Mouse (Mus musculus): ENCODE data around the gene Tmem110.

Tmem110 gene

DNA sequence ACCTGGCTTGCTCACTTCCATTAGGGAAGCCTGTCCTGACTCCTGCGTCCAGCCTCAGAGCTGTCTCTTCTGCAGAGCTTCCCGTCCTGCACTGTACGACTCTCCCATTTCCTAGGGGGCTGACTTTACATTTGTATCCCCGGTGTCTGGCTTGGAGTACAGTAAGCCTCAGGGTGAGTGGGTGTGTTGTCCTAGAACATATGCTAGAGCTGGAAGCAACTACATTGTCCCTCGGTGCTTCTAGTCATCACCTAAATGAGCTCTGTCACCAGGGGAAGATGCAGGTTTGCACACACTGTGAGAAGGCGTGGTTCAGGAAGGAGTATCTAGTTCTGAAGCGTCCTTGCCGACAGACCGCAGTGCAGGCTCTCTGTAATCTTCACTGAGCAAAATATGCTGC, 37.0 kb downstream of the Tmem110 start:
- DNase-seq (ENCODE audit: low read depth, low spot score): peak; percentile 50

DNA sequence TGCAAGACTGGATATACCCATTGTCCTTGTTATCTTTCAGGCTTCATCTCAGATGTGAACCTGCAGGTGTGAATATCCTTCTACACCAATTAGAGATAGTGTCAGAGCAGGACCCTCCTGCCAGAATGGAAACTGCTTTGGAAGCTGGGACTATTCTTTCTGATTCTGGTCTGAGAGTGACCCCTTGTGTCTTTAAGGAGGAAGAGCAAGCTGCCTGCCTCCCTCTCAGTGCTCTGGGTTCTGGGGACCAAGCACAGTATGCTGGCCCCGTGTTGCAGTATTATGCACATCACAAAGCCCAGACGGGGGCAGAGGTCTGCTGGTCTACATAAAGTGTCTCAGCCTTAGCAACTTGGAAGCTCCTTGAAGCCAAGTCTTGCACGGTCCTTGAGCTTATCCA, 39.9 kb downstream of the Tmem110 start:
- peak; percentile 31 for DNase-seq (ENCODE audit: low read depth, low spot score)

DNA sequence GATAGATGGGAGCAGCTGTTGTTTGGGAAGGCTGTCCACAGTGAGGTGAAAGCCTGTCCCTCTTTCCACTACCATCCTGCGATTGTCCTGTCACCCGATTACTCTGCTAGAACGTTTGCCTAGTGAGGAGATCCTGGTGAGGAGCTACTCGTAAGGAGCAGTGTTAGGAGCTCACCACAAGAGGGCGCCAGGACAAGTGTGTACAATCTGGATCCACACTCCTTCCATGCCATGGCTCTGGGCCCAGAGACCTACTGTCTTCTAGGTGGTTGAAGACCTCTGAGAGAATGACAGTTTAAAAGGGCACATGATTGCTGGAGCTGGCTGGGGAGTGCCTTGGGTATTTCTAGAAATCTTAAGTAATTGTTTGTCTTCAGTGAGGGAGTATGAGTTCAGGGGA, 41.7 kb downstream of the Tmem110 start:
- peak; percentile 80 for DNase-seq (ENCODE audit: low read depth, low spot score)

DNA sequence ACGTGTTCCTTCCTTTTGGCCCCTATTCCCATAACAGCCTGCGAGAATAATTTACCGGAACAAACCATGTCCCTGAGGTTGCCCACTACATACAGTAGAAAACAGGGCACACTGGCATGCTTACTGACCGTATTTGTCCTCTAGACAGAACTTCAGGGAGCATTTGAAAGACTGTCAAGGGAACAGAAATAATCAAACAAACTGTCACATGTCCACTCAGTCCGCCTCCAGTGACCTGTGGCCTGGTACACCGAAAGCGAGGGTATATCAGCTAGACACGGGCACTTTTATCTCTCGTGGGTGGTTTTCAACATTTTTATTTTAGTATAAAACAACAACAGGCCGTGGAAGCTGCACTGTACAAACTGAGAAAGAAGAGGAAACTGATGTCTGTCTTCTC, 43.4 kb downstream of the Tmem110 start:
- DNase-seq (ENCODE audit: low read depth, low spot score): no peak

DNA sequence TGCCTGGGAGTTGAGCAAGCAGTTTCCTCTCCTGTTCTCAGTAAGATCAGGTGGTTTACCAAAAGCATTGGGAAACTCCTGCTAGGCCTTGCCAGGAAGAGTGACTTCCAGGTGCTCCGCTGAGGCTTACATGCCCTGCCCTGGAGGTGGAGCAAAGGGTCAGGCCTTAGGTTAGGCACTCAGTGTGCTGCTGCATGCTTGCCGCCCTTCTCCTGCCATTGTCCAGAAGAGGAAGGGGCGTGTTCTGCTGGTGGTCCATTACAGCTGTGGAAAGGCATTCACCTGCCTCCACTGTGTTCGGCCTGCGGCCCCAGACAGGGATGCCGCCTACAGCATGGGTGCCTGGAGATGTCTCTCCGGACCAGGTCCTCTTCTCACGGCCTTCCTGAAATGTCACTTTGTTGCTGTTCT, 44.0 kb downstream of the Tmem110 start:
- DNase-seq (ENCODE audit: low read depth, low spot score): no peak

DNA sequence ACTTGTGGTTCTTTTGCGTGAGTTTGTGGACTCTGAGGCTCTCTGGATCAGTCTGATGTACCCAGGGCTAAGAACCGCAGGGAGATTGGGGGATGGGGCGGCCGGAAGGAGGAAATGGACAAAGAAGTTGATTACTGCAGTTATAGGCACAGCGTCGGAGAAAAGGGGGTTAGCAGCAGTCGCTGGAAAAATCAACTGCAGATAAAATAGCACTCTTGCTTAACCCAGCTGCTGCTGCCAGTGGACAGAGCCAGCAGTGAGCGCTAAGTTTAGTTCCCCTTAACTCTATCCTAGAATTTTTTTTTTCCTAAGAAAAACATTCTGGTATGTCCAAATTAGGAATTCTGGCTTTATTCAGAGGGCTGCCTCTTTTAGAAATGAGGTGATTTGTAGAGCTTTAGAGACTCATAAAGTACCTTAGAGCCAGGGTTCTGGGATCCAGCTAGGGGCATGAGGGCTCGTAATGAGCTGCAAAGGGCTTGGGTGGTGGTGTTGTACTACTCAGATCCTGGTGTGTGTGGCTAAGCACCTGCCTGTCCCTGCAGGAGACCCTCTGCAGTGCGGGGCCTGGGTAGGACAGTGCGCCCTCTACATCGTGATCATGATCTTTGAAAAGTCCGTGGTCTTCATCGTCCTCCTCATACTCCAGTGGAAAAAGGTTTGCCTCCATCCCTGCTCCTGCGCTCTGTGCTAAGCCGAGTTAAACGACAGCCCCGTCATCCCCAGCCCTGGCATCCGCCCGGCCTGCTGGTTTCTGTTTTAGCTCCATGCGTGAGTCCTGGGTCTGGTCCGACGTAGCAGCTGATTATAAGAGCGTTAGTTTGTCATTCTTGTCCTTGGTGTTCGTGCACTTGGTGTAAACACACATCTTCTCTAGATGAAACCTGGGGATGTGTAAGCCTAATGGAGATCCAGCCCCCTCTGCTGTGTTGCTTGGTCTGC, 45.1 kb downstream of the Tmem110 start:
- DNase-seq (ENCODE audit: low read depth, low spot score): peak; percentile 52

DNA sequence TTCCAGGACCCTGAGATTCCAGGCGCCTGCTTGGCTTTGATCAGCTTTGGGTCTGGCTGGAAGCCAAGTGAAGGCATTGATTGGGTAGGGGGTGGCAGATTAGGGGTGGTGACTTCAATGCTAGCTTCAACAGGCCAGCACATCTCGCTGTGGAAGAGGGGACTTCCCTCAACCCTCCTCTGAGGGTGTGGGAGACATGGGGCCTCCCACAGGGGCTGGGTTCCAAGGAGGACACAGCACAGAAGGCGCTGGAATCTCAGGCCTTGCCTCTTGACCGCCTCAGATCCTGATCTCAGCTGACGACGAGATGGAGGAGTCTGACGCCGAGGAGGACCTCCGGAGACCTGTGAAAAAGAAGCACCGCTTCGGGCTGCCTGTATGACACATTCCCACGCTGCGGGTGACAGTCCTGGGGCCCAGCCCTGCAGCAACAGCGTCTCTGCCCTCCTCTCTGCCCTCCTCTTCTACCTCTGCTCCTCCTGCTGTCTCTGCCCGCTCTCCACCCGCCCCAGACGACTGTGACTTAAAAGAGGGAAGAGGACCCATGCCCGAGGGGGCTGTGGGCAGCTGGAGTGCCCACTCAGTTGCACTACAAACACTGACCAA, 48.8 kb downstream of the Tmem110 start:
- DNase-seq (ENCODE audit: low read depth, low spot score): no peak

DNA sequence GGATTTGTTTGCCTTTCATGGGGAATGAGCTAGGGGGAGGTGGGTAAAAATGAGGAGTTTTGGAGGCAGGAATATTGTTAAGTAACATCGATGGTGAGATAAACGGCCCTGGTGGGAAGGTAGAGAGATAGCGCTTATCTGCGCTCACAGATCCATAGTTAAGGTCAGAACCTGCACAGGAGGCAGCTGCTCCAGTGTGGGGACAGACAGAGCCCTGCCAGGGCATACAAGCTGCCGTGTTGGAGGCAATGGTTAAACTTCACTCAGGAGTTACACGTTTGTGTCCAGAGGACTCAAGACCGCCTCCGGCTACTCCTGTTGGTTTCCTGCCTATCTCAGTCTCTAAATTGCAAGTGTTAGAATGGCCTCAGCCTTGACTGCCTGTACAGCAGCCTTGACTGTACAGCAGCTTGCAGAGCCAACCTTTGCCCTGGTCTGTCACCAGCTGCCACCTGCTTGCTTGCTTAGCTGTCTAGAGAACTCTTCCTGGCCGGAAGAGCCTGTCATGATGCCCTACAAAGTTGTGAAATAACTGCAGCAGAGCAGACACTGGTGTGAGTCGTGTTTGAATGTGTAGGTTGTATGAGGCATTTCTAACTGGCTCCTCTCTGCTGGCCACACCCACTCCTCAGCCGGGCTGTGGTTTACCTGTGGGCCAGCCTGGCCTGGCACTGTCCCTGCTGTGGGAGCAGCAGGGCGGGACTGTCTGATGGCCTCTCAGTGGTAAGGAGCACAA, 49.9 kb downstream of the Tmem110 start:
- DNase-seq (ENCODE audit: low read depth, low spot score): no peak

DNA sequence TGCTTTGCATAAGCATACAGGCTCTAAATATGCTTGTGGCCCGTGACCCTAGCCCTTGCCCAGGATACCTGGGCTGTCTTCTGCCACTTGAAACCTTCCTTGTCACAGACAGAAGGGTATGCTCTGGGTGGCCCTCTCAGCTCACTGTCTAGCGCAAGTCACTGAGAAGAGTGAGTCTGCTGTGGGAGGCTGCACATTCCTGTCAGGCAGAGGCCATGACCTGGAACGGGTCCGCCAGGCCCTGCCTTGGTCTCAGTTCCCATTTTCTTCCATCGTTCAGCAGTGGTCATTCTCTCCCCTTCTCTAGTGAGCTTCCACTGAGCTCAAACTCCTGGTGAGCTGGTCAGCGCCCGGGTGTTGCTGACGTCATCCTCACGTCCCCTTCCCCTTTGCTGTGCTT, 50.6 kb downstream of the Tmem110 start:
- no peak for DNase-seq (ENCODE audit: low read depth, low spot score)

DNA sequence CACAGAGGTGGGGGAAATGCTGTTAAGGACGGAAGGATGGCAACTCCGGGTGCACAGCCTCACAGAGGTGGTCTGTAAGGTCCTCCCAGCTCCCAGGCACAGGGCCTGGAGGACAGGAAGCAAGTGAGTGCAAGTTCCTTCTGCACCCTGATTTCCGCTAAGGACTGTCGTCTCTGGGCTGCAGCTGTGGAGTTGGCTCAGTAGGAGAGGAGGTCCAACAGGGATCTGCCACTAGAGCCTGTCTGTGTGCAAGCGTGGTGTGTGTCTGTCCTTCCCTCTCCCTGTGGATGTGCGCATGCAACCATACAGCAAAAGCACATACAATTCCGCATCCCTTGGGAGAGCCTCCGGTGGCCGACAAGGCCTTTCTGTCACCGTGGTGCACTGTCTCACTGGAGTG, 51.1 kb downstream of the Tmem110 start:
- DNase-seq (ENCODE audit: low read depth, low spot score): no peak

DNA sequence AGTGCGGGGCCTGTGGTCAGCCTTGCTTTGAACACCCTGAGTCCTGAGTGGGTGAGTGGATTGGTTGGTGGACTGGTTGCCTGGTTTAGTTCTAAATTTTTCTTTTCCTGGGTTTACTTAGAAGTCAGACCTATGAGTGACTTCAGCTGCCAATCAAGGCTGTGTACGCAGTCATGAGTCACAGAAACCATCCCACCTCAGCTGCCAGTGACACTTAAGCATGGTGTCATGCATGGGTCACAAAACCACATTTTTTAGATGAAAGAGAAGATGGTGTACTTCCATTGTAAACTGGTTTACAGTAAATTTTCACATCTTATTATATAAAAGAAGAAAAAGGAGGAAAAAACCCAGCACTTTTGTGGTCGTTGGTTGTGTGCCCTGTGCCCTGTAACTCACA, 52.4 kb downstream of the Tmem110 start:
- DNase-seq (ENCODE audit: low read depth, low spot score): no peak

DNA sequence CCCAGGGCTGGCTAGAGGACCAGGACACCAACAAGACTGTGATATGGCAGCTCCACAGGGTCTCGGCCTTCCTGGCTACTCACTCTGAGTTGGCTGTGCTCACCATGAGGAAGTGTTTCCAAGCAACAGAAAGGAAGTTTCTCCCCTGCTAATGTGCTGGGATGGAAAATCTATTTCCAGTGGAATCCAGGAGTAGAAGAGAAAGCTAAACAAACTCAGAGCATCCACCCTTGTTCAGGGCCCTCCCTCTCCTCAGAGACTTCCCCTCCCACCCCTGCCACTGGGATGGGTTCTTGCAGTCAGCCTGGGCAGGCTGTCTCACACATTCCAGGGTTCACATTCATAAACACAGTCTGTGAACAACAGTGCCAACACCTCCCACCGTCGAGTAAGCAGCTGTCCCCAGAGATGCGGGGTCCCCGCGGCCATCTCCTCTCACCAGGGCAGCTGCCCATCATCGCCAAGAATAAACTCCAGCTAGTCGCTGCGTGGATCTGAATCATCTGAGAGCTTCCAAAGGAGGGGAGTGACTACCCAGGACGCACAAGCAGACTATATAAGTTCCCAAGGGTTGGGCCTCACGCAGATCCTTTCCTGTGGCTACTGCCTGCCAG, 53.7 kb downstream of the Tmem110 start, which contains the start of gene Mustn1:
TSS of gene Mustn1 (plus strand) at position 243 of the 614 bp plus-strand sequence.
- DNase-seq (ENCODE audit: low read depth, low spot score): peak; percentile 57

DNA sequence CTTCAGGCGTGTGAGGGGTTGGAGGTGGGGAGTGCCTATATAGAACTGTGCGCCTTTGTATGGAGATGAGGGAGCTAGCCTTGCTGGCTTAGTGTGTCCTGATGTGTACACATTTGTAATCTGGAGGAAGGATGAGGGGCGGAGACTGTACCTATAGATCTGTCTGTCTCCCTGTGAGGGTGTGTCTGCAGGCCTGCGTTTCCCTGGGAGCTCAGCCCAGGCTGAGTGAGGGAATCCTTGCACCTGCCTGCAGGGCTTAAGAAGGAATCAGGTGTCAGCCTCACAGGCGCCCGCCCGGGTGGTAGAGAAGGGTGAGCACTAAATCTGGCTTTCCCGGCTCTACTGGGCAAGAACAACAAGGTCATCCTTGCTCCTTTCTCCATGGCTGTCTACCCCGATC, 54.4 kb downstream of the Tmem110 start:
- DNase-seq (ENCODE audit: low read depth, low spot score): peak; percentile 32

DNA sequence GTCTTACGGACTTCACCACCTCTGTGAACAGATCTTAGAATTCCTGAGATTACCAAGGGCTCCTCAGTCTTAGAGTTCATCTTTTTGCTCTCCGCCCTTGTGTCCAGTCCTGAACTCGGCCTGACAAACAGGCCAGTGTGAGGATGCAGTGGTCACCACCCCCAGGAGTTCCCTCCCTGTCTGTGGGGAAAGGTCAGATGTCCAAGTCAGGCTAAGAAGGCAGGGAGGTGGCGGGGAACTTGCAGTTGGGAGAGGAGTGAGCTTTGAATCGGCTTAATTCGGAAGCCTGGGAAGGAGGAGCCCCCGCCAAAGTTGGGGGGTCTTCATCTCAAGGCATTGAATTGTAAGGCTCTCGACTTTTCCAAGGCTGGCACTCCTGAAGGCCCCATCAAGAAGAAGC, 54.9 kb downstream of the Tmem110 start:
- no peak for DNase-seq (ENCODE audit: low read depth, low spot score)

DNA sequence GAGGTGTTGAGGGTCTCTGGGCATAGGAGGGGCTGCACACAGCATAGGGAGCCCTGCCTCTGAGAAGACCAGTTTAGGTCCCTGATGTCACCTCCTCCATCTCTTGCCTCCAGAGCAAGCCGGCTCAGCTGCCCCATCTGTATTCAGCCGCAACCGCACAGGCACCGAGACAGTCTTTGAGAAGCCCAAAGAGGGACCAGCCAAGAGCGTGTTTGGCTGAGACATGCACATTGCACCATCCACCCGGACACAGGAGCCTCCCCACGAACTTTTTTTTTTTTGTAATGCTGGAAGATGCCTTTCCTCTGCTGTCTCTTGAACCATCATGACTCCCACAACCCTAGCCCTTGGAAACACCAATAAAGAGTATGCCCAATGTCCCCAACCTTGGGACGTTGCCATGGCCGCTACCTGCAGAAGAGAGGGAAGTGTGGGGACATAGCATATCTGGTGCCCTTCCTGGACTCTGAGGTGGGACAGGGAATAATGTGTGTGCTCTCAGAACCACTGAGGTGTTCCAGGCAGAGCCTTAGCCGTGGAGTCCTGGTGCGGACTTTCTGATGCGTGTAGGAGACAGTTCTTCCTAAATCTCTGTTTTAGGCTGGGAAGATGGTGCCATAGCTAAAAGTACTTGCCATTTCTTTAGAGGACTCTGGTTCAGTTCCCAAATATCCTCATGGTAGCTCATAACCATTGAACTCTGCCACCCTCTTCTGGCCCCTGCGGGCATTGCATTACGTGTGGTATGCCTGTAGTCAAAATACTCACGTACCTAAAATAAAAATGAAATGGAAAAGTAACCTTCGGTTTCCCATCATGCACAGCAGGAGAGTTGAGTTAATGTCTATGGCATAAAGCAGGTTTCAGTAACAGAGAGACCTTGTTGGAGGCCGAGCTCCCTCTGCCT, 55.7 kb downstream of the Tmem110 start:
- peak; percentile 65 for DNase-seq (ENCODE audit: low read depth, low spot score)

DNA sequence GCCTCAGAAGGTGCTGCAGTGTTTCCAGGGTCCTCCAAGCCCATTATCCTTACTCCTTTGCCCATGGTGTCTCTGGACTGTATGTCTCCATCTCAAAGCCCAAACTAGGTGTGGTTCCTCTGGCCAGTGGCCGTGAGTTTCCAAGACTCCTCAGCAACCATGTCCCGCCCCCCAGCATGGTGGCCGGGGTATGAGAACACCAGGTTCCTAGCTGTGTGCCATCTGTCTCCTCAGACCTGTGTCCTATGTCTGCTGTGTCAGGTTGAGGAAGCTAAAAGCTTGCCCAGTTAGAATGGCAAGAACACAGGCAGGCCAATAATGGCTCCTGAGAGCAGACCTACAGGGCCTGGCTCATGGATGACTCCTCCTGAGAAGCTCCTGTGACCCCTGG, 56.3 kb downstream of the Tmem110 start:
- DNase-seq (ENCODE audit: low read depth, low spot score): peak; percentile 66

DNA sequence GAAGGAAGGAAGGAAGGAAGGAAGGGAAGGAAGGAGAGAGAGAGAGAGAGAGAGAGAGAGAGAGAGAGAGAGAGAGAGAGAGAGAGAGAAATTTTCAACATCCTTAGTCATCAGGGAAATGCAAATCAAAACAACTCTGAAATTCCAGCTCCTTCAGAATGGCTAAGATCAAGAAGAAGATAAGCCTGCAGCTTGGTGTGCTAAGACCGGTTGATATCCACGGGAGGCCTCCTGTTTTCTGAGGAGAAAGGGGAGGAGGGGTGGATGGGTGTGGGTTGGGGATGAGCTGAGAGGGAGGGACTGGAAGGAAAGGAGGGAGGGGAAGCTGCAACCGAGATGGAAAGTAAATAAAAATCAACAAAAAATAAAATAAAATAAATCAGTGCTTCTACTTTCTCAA, 59.9 kb downstream of the Tmem110 start:
- no peak for DNase-seq (ENCODE audit: low read depth, low spot score)

DNA sequence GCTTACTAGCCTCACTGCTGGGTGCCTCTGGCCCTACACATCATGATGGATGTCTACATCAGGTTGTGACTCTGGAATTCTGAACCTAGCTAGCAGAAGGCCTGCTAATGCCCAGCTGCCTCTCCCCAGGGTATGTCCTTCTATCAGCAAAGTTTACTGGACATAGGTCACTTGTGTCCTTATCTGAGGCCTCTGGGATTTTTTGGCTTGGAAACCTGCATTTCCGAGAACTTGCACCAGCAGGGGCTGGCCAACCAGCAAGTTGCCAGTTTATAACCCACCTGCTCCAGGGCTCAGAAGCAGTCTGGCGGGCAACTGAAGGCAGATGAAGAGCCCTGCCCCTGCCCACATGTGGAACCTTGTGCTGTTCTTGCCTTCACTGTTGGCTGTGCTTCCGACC, 60.8 kb downstream of the Tmem110 start, which contains the start of gene Itih4:
TSS of gene Itih4 (plus strand) at position 273 of the 400 bp plus-strand sequence.
- DNase-seq (ENCODE audit: low read depth, low spot score): no peak

DNA sequence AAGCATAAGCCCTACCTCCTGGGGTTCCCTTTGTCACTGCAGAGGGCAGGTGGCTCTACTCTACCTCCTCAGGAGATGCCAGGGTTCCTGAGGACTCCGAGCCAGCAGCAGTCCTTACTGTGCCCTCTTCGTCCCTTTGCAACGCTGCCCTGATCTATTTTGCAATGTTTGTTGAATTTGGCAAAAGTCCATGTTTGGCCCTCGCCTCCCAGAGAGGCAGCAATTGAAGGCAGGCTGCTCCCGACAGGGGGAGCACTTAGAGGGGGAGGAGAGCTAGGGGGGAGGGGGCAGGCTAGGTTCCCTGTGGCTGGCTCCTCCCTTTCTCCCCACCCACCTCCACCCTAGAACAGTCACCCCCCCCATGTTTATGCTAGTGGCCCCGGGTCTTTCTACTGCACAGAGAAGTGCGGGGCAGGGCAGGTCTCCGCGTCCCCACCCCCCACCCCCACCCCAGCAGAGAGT, 62.9 kb downstream of the Tmem110 start:
- DNase-seq (ENCODE audit: low read depth, low spot score): peak; percentile 68

DNA sequence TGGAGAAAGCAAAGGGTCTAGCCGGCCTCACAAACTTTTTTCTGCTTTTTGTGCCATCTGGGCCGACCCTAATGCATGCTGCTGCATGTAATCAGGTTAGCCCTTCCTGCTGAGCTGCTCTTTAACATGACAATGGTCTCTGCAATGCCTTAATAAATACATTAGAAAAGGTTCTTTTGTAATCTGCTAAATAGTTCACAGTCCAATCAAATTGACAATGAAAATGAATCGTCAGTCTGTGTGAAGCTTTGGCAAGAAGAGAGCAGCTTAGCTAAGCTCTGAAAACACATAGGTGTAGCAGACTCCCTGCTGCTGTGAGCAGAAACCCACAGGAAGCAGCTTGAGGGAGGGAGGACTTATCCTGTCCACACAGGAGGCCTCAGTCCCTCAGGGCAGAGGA, 74.6 kb downstream of the Tmem110 start:
- no peak for DNase-seq (ENCODE audit: low read depth, low spot score)

DNA sequence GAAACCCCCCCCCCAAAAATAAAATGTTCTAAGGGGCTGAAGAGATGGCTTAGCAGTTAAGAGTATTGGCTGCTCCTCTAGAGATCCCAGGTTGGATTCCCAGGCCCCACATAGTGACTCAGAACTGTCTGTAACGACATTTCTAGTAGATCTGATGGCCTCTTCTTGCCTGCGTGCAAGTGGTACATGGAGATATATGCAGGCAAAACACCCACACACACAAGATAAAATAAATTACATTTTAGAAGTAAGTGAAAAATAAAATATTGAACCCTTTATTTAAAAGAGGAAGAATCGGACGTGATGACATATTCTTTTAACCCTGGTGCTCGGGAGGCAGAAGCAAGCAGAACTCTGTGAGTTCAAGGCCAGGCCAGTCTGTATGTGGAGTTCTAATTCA, 77.2 kb downstream of the Tmem110 start:
- DNase-seq (ENCODE audit: low read depth, low spot score): no peak

Data from brain, adult 2 months (tissue).